Mouse (Mus musculus) liver, postnatal 0 days (tissue): ENCODE measurements around the gene Mnt.

ENCODE experiments used
- CTCF ChIP-seq: sonication (generic); IDR thresholded peaks from 2 replicates; pipeline ENCODE4 v1.5.1; 2016; ENCODE audit warnings: antibody characterized with exemption, low read depth
- EP300 ChIP-seq: IDR thresholded peaks from 2 replicates; pipeline ENCODE4 v1.6.1; 2016; ENCODE audit warnings: antibody characterized with exemption, low read depth, mild to moderate bottlenecking

GRCm38 (mm10) chr11:74869603-74870002 lies 38.9 kb downstream of the Mnt start:
- no peak for TF ChIP-seq CTCF
- TF ChIP-seq EP300, result no peak
